Mouse (Mus musculus) thymus, adult 2 months (tissue): ENCODE measurements around the gene Cnr2.

Experiments used
- CTCF ChIP-seq: fragments of 200-500 bp; IDR thresholded peaks from 2 replicates; pipeline ENCODE4 v1.5.1; 2012; ENCODE audit warnings: mild to moderate bottlenecking, control low read depth, low read length, moderate library complexity, borderline replicate concordance; ENCODE audit not compliant: control insufficient read depth, poor library complexity, insufficient read depth; ENCODE audit errors: extremely low read depth
- POLR2A ChIP-seq: fragments of 200-500 bp; IDR thresholded peaks from 2 replicates; pipeline ENCODE4 v1.6.1; 2012; ENCODE audit warnings: mild to moderate bottlenecking, low read length, control low read depth, moderate library complexity; ENCODE audit not compliant: control insufficient read depth, poor library complexity, insufficient read depth; ENCODE audit errors: extremely low read depth

DNA sequence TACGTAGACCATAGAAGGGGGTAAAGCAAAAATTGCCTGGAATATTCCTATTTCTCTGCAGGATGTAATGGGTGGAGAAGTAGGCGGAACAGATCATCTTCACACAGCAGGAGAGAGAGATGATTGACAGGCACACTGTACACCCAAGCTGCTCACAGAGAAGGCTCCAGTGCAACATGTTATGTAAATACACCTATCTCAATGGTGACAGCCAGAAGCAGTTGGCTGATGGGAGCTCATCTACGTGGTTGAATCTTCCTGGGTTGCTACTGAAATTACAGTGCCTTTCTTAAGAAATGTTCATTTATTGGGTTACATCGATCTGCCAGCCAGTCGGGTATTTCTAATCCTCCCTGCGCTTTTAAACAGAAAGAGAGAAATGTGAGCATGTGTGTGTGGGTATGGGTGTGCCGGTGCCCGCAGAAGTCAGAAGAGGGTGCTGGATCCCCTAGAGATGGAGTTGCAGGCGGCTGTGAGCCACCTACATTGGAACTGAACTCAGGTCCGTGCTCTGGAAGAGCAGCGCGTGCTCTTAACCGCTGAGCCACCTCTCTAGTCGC is 41.1 kb upstream of the Cnr2 start:
- TF ChIP-seq CTCF (no peak), POLR2A (no peak)
